Mouse (Mus musculus) gastrocnemius, adult 2 months (tissue): ENCODE data around the gene Wnt4. TPM values are rescaled to one million over a fixed set of nuclear protein-coding genes. Genes with fewer than 3 reads are reported as not detected.

Source experiments
- DNase-seq: peaks from one replicate; pipeline ENCODE4 v3.0.0; 2022
- H3K27ac ChIP-seq: fragments of 200-600 bp; 2 replicates; pipeline ENCODE4 v1.8.1; 2022; ENCODE audit warnings: mild to moderate bottlenecking
- H3K4me3 ChIP-seq: fragments of 200-600 bp; 2 replicates; pipeline ENCODE4 v1.8.1; 2022; ENCODE audit warnings: mild to moderate bottlenecking, moderate library complexity
- CTCF ChIP-seq: fragments of 200-600 bp; IDR thresholded peaks from 2 replicates; pipeline ENCODE4 v1.8.1; 2022; ENCODE audit warnings: antibody characterized with exemption, mild to moderate bottlenecking, moderate library complexity
- intact Hi-C: fragments of 180-260 bp; cut with DNase I; formaldehyde crosslinking; loops from one replicate; pipeline ENCODE4 v1.15.1; 2025
- long read RNA-seq, 2 experiments: library from polyadenylated mRNA; stranded (forward); transcript quantifications; one replicate each; pipeline ENCODE4 v2.0.0; 2021
- total RNA-seq, 2 experiments: library from RNA; stranded (reverse); gene quantifications; 2 replicates each; pipeline ENCODE4 v1.2.3; 2021

Gene Wnt4
- total RNA-seq = 10 to 100 TPM in 1 of 2 experiments, 1 to 10 TPM in 1; 9.2 to 13.0 TPM
- long read RNA-seq, experiment 1, full-length matches to known transcripts = 60 of 64 reads
- long read RNA-seq, experiment 1, partial matches to known transcripts = 0 of 64 reads
- long read RNA-seq, experiment 1, other reads (novel, unspliced or antisense) = 4 of 64 reads
- long read RNA-seq, experiment 2, full-length matches to known transcripts = 30 of 35 reads
- long read RNA-seq, experiment 2, partial matches to known transcripts = 1 of 35 reads
- long read RNA-seq, experiment 2, other reads (novel, unspliced or antisense) = 4 of 35 reads

DNA sequence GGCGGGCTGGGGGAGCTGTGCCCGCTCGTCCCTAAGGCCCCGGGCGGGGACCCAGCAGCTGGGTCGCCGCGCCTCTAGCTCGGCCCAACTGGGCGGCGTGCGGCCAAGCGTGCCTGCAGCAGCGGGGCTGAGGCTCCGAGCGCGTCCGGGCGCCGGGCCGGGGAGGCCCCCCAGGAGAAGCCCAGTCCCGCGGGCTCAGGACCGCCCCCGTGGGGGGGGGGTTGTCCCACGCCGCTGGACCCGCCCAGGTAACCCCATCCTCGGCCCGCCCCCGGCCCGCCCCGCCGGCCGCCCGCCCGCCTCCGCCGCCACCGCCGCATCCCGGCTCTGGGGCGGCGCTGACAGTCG lies at the start of gene Wnt4:
Gene Wnt4 (plus strand): TSS at position 324 of the 348 bp plus-strand sequence.
- TF ChIP-seq CTCF = peak; percentile 53
- DNase-seq = peak; percentile 90
- peak within 1 kb of the TSS; percentile 88 for H3K27ac ChIP-seq
- peak within 1 kb of the TSS; percentile 81 for H3K4me3 ChIP-seq
- intact Hi-C loops = loop anchor here (2.0 kb wide), 2 partner anchors 82 to 90 kb away; no protein-coding TSS in a partner anchor

- H3K4me3 ChIP-seq = no peak overlapping the region
- no peak for DNase-seq
- TF ChIP-seq CTCF = no peak
- intact Hi-C loops = no loop called here
- no peak overlapping the region for H3K27ac ChIP-seq
Observed at GRCm38 (mm10) chr4:137228566-137229115, 48.6 kb upstream of the Wnt4 start.

DNA sequence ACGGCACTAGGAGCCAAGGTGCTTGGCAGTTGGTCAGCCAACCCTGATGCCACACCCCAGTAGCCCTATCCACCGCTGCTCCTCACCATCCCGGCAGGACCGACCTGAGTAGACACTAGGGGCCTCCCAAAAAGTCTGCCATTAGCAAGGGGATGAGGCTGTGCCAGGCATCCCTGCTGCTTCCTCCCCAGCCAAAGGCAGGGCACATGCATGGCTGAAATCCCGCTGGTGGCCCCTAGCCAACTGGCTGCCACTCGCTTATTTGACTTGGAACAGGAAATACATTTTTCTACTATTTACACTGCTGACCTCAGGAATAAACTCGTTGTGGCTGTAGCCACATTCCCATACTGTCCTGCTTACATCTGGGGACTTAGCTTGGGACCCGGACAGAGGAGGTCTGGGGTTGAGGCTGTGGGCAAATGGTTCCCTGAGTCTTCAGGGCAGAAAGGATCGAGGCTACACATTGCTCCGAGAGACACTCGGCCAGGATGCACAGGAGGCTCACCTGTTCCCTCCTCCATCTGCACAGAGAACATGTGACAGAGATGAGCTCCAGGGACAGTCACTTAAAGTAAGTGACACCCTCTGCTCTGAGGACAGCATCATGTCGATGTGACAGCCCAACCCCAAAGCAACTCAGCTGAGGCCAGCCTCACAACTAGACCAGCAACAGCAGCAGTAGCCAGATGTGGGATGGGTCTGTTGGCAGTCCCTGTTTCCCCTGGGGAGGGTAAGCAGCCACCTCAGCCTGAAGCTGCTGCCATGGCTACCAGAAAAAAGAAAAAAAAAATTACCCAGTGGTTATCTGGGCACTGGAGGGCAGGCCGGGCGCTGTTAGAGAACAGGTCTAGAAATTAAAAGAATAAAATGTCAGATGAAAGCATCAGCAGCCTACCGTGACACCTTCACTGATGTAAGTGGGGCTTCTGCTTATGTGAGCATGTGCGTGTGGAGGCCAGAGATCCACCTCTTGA lies 45.5 kb upstream of the Wnt4 start:
- peak; percentile 43 for DNase-seq
- TF ChIP-seq CTCF = no peak
- Histone ChIP-seq H3K27ac (no peak overlapping the region), H3K4me3 (no peak overlapping the region)
- intact Hi-C loops = no loop called here

- Histone ChIP-seq H3K27ac (no peak overlapping the region), H3K4me3 (no peak overlapping the region)
- intact Hi-C loops = no loop called here
- no peak for TF ChIP-seq CTCF
- no peak for DNase-seq
Observed at GRCm38 (mm10) chr4:137233632-137234031, 43.7 kb upstream of the Wnt4 start.

DNA sequence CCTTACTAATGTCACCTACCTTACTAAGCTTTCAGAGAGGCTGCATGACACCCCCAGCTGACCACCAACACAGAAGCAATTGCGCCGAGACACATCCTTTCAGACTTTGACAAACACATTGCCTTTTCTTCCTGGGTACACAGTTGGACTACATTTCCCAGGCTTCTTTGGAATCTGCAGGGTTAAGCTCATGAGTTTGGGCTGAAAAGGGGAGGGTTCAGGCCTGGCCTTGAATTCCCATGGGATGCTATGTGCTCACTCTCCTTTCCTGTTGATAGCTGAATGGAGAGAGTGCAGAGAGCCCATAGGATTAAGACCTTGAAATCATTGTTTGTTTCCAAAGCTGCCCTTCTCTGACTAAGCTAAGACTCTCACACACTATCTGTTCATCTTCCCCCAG lies 42.8 kb upstream of the Wnt4 start:
- H3K27ac ChIP-seq = no peak overlapping the region
- TF ChIP-seq CTCF = no peak
- no peak overlapping the region for H3K4me3 ChIP-seq
- intact Hi-C loops = no loop called here
- DNase-seq = no peak

GRCm38 (mm10) chr4:137235368-137235767 lies 41.9 kb upstream of the Wnt4 start:
- TF ChIP-seq CTCF = no peak
- H3K4me3 ChIP-seq = no peak overlapping the region
- H3K27ac ChIP-seq = no peak overlapping the region
- intact Hi-C loops = no loop called here
- no peak for DNase-seq

GRCm38 (mm10) chr4:137244883-137245282 lies 32.4 kb upstream of the Wnt4 start:
- intact Hi-C loops = no loop called here
- no peak for TF ChIP-seq CTCF
- DNase-seq = no peak
- Histone ChIP-seq H3K27ac (no peak overlapping the region), H3K4me3 (no peak overlapping the region)

DNA sequence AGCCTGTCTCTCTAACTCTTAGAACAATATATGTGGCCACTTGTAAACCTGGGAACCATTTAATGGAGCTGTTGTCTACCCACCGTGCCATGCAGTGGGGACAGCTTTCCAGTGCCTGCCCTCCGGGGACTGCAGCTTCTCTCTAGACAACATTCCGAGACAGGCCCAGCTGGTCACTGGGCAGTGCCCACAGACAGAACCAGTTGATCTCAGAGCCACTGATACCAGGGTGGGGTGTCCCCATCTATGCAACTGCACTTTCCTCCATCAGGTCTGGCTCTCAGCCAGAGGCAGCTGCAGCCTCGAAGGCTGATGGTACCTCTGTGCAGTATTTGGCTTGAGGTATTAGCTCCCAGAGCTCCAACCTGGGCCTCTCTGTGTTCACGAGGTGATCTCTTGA lies 27.0 kb upstream of the Wnt4 start:
- no peak overlapping the region for H3K27ac ChIP-seq
- intact Hi-C loops = no loop called here
- H3K4me3 ChIP-seq = no peak overlapping the region
- DNase-seq = no peak
- TF ChIP-seq CTCF = no peak

DNA sequence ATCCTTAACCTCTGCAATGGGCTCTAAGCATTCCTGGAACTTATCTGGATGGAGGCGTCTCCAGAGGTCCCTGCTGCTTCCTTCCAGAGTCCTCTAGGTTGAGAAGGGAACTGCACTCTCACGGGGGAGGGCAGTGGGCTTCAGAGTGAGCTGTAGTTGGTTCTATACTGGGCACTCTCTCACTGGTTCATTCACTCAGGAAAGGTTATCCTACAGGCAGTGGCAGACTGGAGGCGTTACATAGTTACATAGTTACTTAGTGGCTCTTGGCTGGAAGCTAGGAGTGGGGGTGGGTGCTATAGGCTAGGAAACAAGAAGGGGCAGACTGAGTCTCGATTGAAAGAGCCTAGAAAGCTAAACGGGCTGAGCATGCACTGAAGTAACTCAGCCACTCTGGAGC lies 26.4 kb upstream of the Wnt4 start:
- intact Hi-C loops = no loop called here
- TF ChIP-seq CTCF = no peak

DNA sequence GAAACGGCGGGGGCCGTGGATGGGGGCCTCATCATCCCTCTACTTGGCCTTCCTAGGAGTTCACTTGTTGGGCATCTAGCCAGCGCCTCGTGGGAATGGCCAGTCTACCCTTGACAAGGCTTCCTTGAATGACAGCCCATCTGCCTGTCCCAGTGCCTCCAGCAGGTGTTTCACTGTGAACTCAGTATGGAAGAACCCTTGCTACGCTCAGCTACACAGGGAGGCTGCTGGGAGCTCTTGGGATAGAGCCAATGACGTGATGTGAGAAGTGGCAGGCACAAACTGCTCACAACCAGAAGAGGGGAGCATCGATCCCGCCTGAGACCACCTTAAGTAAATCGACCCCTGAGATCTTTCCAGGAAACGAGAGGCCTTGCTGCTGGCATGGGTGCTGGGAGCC lies 23.7 kb upstream of the Wnt4 start:
- no peak for TF ChIP-seq CTCF
- intact Hi-C loops = no loop called here
- no peak for DNase-seq

More for the DNA sequence above, 26.4 kb upstream of the Wnt4 start:
- Histone ChIP-seq H3K4me3 (no peak overlapping the region), H3K27ac (no peak overlapping the region)
- DNase-seq = no peak

GRCm38 (mm10) chr4:137254206-137254976 lies 22.9 kb upstream of the Wnt4 start:
- intact Hi-C loops = no loop called here
- H3K4me3 ChIP-seq = no peak overlapping the region
- no peak for DNase-seq
- TF ChIP-seq CTCF = no peak
- H3K27ac ChIP-seq = no peak overlapping the region

More for the DNA sequence above, 23.7 kb upstream of the Wnt4 start:
- H3K27ac ChIP-seq = no peak overlapping the region
- no peak overlapping the region for H3K4me3 ChIP-seq

DNA sequence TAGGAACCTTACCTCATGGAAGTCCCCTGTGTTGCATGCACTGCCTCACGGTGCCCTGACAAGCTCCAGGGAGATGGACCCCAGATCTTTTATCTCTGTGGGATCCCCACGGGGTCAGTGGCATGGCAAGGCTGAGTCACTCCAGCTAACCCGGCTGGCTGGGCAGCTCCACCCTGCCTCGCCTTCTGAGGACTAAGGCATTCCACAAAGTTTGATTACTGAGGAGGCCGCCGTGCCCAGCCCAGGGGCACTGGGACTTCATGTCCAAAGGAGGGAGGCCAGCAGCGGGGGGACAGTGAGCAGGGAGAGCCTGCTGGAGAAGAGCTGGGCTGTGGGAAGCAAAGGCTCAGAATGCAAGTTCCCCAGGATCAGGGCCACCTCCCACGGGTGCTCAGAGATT lies 21.7 kb upstream of the Wnt4 start:
- intact Hi-C loops = no loop called here
- no peak for TF ChIP-seq CTCF
- Histone ChIP-seq H3K4me3 (no peak overlapping the region), H3K27ac (no peak overlapping the region)
- no peak for DNase-seq
